Mouse (Mus musculus): ENCODE measurements around the gene Evc.
A peak's percentile ranks its signal among the peaks of the same experiment; 100 is the strongest.

DNA sequence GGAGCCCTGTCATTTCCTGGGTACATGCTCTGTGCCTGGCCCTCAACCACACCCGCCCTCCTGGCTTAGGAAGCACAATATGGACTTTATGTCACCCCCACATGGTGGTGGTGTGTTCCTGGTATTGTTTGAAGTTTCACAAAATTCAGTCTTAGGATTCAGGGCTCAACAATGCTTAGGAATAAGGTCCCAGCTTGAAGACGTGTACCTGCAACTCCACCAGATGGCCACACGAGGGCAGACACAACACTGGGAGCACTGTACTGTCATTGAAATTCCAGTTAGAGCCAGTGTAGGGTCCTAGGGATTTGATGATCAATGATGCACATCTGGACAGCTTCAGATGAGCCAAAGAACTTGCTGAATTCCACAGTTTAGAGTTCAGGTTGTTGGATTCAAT lies 47.5 kb downstream of the Evc start:
- TF ChIP-seq EP300 (IDR thresholded peaks at IDR 0.05; ENCODE audit: insufficient read depth, low read depth, low read length): no peak
- peak; percentile 95 for TF ChIP-seq CTCF (IDR thresholded peaks at IDR 0.05; ENCODE audit: low read depth, low read length)
- TF ChIP-seq POLR2A (IDR thresholded peaks at IDR 0.05; ENCODE audit: insufficient read depth, low read length): no peak

Data from ES-Bruce4 (cell line).